Mouse (Mus musculus): ENCODE measurements around the gene Adssl1. TPM values are rescaled to one million over a fixed set of nuclear protein-coding genes. Genes with fewer than 3 reads are reported as not detected.
A peak's percentile ranks its signal among the peaks of the same experiment; 100 is the strongest.

Adssl1 gene
- polyA plus RNA-seq, 1 experiment from 2014 or later, result 9.3 TPM

DNA sequence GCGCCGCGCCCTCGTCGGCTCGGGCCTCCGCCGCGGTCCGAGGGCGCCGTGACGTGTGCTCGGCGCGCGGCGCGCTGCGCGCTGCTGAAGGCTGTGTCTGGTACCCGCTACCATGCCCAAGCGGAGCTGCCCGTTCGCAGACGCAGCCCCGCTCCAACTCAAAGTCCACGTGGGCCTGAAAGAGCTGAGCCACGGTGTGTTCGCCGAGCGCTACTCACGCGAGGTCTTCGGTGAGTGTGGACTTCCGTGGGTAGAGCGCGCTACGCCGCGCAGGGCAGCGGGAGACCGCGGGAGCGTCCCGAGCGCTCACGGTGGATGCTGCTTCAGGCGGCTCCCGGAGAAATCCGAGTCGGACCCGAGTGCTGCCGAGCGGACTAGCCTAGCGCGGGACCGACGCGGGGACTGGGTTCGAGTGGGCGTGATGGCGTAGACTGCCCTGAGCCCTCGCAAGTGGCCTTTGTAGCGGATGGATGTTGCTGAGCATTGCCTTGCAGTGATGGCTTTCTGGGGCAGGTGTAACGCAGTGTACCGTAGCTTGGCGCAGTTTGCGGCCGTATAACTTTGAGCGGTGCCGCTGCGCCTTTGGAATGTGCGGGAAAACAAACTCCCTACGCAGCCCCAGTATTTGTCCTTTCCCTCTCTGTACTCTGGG is 25.1 kb downstream of the Adssl1 start:
- Histone ChIP-seq H3K9ac (peak overlapping the region; percentile 76), H3K4me2 (peak overlapping the region; percentile 73), H3K36me3 (peaks cover 22% of the 10 kb centered on the region), H3K9me3 (no peaks in the 10 kb centered on the region), H3K27me3 (no peaks in the 10 kb centered on the region), H3K4me3 (peak overlapping the region; percentile 71), H3K4me1 (peaks cover 24% of the 10 kb centered on the region), H3K27ac (peak overlapping the region; percentile 83)
- ATAC-seq (ENCODE audit: borderline replicate concordance, extremely low read depth, low FRiP score, low TSS enrichment), result no peak
- under 1% methylated on average over 75 of the region's 75 CpGs for WGBS

DNA sequence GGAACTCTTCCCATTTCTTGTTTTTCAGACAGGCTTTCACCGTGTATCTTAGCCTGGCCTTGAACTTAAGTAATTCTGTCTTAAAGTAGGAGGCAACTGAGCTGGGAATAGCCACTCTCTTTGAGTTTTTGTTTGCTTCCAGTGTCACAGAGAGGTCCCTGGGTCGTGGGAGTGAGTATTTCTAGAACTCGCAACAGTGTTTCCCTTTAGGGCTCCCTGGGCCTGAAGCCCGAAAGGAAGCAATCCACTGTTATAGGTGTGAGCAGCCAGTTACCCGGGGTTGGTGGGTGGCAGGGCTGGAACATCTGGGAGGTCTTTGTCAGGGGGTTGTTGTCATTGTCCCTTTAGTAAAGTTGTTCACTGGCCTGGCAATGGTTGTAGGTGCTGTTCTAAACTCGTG is 26.3 kb downstream of the Adssl1 start:
- Histone ChIP-seq H3K27me3 (no peaks in the 10 kb centered on the region), H3K4me3 (peak overlapping the region; percentile 71), H3K27ac (no peak overlapping the region), H3K36me3 (peaks cover 30% of the 10 kb centered on the region), H3K4me2 (peak overlapping the region; percentile 73), H3K4me1 (peaks cover 24% of the 10 kb centered on the region), H3K9ac (0 out of 2 replicates have a peak overlapping the region, but pooled peaks have one; percentile 6), H3K9me3 (no peaks in the 10 kb centered on the region)
- no peak for ATAC-seq (ENCODE audit: borderline replicate concordance, extremely low read depth, low FRiP score, low TSS enrichment)
- 43% methylated on average over 6 of the region's 6 CpGs for WGBS

DNA sequence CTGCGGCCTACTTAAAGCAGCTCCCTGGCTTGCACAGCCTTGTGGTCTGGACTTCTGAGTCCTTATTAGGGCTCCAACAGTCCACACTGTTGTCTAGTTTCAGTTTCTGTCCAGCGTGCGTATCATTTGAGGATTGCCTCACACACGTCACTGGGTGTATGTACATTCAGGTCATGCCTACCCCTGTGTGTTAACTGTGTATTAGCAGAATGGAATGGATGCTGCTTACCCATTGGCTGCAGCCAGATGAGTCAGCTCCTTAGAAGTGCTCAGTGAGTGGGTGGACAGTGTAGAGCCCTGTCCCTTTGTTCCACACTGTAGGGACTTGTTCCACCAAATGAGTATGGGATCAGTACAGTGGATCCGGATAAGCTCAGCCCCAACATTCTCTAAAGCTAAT is 28.2 kb downstream of the Adssl1 start:
- no peak for ATAC-seq (ENCODE audit: borderline replicate concordance, extremely low read depth, low FRiP score, low TSS enrichment)
- peaks cover 29% of the 10 kb centered on the region for H3K4me1 ChIP-seq
- peaks cover 45% of the 10 kb centered on the region for H3K36me3 ChIP-seq
- WGBS, result 93% methylated on average over 5 of the region's 5 CpGs
- H3K9ac ChIP-seq, result no peak overlapping the region
- no peak overlapping the region for H3K27ac ChIP-seq
- H3K4me3 ChIP-seq, result no peak overlapping the region
- no peak overlapping the region for H3K4me2 ChIP-seq
- no peaks in the 10 kb centered on the region for H3K9me3 ChIP-seq
- no peaks in the 10 kb centered on the region for H3K27me3 ChIP-seq

DNA sequence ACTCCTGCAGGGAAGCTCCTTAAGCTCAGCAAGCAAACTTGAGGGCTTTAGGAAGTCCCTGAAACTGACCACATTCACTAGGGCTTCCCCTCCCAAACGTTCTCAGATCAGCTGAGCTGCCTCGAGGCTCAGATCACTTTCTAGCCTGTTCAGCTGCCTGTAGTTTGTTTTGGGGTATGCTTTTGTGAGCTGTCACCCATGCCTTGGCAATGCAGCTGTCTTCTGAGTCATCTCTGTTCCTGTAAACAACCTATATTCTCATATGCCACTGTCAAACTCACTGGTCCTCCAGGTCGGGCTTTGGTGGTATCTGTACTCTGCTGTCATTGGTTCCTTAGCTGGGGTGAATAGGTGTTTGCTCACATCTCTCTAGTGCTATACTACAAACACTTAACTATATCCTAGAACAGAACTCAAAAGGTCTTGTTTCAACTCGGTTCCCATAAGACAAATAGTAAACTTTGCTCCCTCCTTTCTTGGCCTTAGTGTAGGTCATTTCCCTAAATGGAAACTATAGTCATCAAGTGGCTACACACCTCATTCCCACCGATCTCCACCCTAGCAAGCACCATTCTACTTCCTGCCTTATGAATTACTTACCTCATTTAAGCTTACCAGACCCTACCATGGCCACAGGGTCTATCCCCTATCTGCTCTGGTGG is 32.1 kb downstream of the Adssl1 start:
- no peak overlapping the region for H3K4me2 ChIP-seq
- H3K4me1 ChIP-seq, result peaks cover 6% of the 10 kb centered on the region
- no peak for ATAC-seq (ENCODE audit: borderline replicate concordance, extremely low read depth, low FRiP score, low TSS enrichment)
- H3K4me3 ChIP-seq, result no peak overlapping the region
- peaks cover 82% of the 10 kb centered on the region for H3K36me3 ChIP-seq
- no peaks in the 10 kb centered on the region for H3K9me3 ChIP-seq
- peak overlapping the region; percentile 49; the same call in 1 of the 2 replicates for H3K27ac ChIP-seq
- no peaks in the 10 kb centered on the region for H3K27me3 ChIP-seq
- no peak overlapping the region for H3K9ac ChIP-seq
- 57% methylated on average over 5 of the region's 5 CpGs for WGBS

DNA sequence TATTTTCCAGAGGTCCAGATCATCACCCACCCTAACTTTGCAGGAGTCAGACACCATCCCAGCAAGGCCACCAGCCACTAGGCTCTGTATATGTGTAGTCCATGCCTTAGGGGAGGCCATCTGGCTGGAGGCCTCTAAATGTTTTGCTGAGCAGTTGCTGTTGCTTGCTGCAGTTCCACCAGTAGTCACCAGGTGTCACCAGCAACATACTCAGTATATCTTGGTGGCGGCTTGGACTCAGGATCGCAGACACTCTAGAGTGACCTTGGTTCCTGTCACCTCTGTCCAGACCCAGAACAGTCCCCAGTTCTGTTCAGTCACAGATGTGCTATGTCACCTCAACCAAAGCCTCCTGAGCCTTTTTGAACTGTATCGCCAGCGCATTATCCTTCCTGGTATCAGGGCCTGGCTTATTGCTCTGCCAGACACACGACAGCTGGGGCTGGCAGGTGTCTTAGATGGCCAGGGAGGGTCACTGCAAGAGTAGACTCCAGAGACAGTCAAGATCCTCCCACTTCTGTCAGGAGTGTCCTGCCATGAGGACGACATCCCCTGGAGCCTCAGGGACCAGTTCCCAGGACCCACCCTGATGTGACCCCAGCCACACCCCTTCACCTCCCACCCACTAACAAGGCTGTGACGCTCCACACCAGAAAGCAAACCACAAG is 33.4 kb downstream of the Adssl1 start:
- no peak overlapping the region for H3K27ac ChIP-seq
- no peak overlapping the region for H3K4me2 ChIP-seq
- H3K27me3 ChIP-seq, result no peaks in the 10 kb centered on the region
- H3K36me3 ChIP-seq, result peaks cover 89% of the 10 kb centered on the region
- no peaks in the 10 kb centered on the region for H3K9me3 ChIP-seq
- peaks cover 6% of the 10 kb centered on the region for H3K4me1 ChIP-seq
- H3K9ac ChIP-seq, result no peak overlapping the region
- WGBS, result 43% methylated on average over 7 of the region's 7 CpGs
- no peak overlapping the region for H3K4me3 ChIP-seq
- peak; percentile 55; the same call in 1 of the 2 replicates for ATAC-seq (ENCODE audit: borderline replicate concordance, extremely low read depth, low FRiP score, low TSS enrichment)

DNA sequence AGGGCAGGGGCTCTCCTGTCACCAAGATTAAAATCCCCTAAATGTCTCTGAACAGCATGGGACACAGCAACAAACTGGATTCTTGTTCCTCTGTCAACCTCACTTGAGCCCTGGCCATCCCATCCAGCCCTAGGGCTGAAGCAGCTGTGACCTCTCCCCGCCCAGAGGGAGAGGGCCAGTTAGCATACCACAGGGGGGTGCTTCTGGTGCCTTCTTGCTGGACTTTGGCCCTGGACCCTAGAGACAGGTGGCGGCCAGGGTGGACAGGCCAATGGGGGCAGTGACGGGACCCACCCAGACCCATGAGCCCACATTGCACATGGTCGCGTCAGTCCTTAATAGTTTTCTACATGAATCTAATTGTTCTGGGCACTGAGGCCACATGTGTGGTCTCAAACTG is 34.2 kb downstream of the Adssl1 start:
- no peak overlapping the region for H3K4me3 ChIP-seq
- no peaks in the 10 kb centered on the region for H3K27me3 ChIP-seq
- H3K27ac ChIP-seq, result no peak overlapping the region
- ATAC-seq (ENCODE audit: borderline replicate concordance, extremely low read depth, low FRiP score, low TSS enrichment), result no peak
- WGBS, result 87% methylated on average over 5 of the region's 5 CpGs
- peaks cover 90% of the 10 kb centered on the region for H3K36me3 ChIP-seq
- no peak overlapping the region for H3K9ac ChIP-seq
- H3K9me3 ChIP-seq, result no peaks in the 10 kb centered on the region
- no peak overlapping the region for H3K4me2 ChIP-seq
- H3K4me1 ChIP-seq, result peaks cover 11% of the 10 kb centered on the region

DNA sequence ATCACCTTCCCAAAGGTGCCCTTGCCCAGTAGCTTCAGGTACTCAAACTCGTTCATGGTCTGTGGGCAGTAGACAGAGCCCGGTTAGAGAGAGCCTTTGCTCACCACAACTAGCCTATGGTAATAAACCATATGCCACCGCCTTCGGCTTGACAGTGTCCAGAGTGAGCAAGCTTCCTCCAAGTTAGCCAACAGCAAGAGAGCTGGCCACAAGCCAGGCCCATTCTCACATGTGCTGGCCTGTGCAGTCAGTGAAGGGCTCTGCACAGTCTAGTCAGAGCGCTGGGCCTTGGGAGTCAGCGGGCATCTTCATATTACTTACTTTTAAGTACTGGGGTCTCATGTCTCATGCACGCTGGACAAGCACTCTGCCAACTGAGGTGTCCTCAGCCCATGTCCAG is 38.8 kb downstream of the Adssl1 start:
- H3K9ac ChIP-seq, result 0 out of 2 replicates have a peak overlapping the region, but pooled peaks have one; percentile 2
- no peak overlapping the region for H3K4me3 ChIP-seq
- H3K27me3 ChIP-seq, result no peaks in the 10 kb centered on the region
- H3K27ac ChIP-seq, result no peak overlapping the region
- H3K4me1 ChIP-seq, result peaks cover 50% of the 10 kb centered on the region
- H3K36me3 ChIP-seq, result peaks cover 77% of the 10 kb centered on the region
- no peak for ATAC-seq (ENCODE audit: borderline replicate concordance, extremely low read depth, low FRiP score, low TSS enrichment)
- H3K4me2 ChIP-seq, result no peak overlapping the region
- 77% methylated on average over 7 of the region's 7 CpGs for WGBS
- no peaks in the 10 kb centered on the region for H3K9me3 ChIP-seq

DNA sequence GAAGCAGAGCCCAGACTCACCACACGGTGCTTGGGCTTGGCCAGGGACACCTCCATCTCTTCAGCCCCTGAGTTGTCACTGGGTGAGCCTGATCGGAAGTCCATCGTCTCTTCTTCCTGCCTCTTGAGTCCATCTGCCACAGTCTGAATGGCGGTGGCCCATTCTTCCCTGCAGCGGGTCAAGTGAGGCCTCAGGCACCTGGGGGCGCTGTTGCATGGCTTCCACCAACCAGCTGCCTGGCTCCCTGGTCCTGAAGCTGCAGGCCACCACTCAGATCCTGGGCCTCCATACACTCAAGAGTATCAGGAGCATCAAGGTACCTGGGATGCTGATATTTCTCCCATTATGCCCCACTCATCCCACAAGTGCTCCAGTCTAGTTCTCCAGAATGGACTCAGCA is 39.3 kb downstream of the Adssl1 start:
- Histone ChIP-seq H3K27me3 (no peaks in the 10 kb centered on the region), H3K4me1 (peaks cover 55% of the 10 kb centered on the region), H3K9ac (0 out of 2 replicates have a peak overlapping the region, but pooled peaks have one; percentile 2), H3K27ac (no peak overlapping the region), H3K4me3 (no peak overlapping the region), H3K9me3 (no peaks in the 10 kb centered on the region), H3K4me2 (no peak overlapping the region), H3K36me3 (peaks cover 72% of the 10 kb centered on the region)
- 71% methylated on average over 6 of the region's 6 CpGs for WGBS
- no peak for ATAC-seq (ENCODE audit: borderline replicate concordance, extremely low read depth, low FRiP score, low TSS enrichment)

DNA sequence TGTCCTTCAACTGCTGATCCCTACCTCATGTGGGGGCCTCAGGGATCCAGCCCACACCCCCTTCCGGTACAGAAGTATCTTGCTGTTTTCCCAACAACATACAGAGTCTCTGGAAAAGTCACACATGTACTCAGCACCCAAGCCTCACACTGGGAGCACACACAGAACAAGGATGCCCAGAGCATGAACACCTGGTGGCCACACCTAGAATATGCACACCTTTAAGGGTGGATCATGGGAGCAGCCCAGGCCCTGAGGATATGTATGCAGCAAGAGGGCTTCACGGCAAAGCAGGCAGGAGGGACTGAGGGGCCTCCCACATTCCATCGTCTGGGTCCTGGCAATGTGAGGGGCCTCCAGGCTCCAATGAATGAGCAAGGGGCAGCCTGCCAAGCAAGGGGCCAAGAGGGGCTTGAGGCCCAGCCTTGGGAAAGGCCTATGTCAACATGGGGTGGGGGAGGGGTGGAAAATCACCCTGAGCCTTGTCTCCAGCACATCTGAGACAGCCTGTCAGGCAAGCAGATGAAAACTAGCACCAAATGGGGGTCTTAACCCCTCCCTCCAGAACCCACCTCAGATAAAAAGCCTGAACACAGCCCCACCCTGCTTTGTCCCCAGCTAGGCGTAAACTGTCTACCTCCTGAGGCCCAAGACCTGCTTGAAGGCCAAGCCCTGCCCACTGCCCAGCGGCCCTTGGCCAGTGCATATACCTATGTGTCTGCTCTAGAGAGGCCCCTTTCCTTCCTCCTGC is 40.9 kb downstream of the Adssl1 start:
- Histone ChIP-seq H3K36me3 (peaks cover 59% of the 10 kb centered on the region), H3K4me1 (peaks cover 72% of the 10 kb centered on the region), H3K9me3 (no peaks in the 10 kb centered on the region), H3K9ac (peak overlapping the region; percentile 25; the same call in 1 of the 2 replicates), H3K4me3 (no peak overlapping the region), H3K27me3 (no peaks in the 10 kb centered on the region), H3K4me2 (peak overlapping the region; percentile 41), H3K27ac (peak overlapping the region; percentile 95)
- 16% methylated on average over 5 of the region's 5 CpGs for WGBS
- ATAC-seq (ENCODE audit: borderline replicate concordance, extremely low read depth, low FRiP score, low TSS enrichment), result peak; percentile 84

DNA sequence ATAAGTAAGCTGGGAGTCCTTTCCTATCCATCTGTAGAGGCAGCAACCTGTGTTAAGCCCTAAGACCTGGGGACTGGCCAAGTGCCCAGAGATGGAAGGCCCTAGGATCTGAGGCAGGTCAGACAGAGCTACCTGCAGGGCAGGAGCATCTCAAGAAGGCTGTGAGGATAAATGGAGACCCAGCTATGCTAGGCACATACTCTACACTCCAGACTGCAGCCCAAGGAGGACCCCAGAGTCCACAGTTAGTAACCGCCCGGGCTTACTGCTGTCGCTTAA is 41.4 kb downstream of the Adssl1 start:
- peak overlapping the region; percentile 95 for H3K27ac ChIP-seq
- H3K27me3 ChIP-seq, result no peaks in the 10 kb centered on the region
- WGBS, result 41% methylated on average over 3 of the region's 3 CpGs
- peaks cover 77% of the 10 kb centered on the region for H3K4me1 ChIP-seq
- H3K9me3 ChIP-seq, result no peaks in the 10 kb centered on the region
- peak overlapping the region; percentile 41 for H3K4me2 ChIP-seq
- no peak for ATAC-seq (ENCODE audit: borderline replicate concordance, extremely low read depth, low FRiP score, low TSS enrichment)
- peaks cover 54% of the 10 kb centered on the region for H3K36me3 ChIP-seq
- H3K9ac ChIP-seq, result no peak overlapping the region
- H3K4me3 ChIP-seq, result no peak overlapping the region

DNA sequence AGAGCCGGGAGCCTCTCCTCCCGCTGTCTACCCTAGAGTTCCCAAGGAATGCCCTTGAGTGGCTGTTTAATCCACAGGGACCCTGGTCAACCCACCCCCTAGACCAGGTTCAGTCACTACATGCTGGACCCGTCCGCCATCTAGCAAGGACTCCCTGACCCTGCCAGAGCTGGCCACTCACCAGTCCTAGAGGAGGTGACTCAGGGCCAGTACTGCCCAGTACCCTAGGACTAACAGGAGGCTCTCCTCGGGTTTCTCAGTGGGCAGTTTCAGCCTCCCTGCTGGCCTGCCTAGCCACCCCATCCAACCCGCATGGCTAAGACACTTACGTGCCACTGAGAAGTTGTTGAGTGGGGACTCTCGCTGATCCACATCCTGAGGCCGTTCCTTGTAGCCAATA is 42.0 kb downstream of the Adssl1 start:
- Histone ChIP-seq H3K4me2 (no peak overlapping the region), H3K27me3 (no peaks in the 10 kb centered on the region), H3K4me3 (no peak overlapping the region), H3K36me3 (peaks cover 48% of the 10 kb centered on the region), H3K9ac (no peak overlapping the region), H3K27ac (peak overlapping the region; percentile 95), H3K9me3 (no peaks in the 10 kb centered on the region), H3K4me1 (peaks cover 83% of the 10 kb centered on the region)
- ATAC-seq (ENCODE audit: borderline replicate concordance, extremely low read depth, low FRiP score, low TSS enrichment), result no peak
- WGBS, result 53% methylated on average over 9 of the region's 9 CpGs
